Comparison of ENCODE assay signal across 9 mouse cellular contexts in the genomic region with DNA sequence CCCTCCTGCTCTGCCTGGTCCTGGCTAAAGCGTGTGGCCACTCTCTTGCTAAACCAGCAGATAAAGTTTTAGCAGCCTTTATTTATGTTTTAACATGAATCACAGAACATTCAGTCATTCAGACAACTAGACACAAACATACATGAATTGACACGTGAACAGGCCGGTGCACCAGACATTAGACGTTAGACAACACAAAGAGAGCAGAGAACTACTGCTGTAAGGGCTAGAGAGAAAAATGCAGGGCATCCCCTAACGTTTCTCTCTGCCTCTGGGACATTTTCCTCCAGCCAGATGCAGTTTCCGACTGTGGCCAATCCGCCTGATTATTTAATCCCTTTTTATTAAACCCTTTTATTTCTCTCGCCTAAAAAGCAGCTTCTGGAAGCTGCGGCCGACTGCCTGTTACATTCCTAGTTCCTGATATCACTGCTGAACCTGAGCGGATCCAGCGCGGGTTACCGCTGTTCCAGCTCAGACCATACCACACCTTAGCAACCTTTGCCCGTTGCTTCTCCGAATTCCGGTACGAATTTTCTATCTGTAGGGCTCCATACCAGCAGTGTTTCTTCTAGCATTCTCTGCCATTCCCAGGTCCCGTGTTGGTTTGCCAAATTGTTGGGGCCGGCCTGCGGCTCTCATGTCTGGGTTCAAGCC. TPM values are rescaled to one million over a fixed set of nuclear protein-coding genes. Genes with fewer than 3 reads are reported as not detected.
DNase-seq lines count a peak whose midpoint lies in the region; ATAC-seq and TF ChIP-seq lines count a peak whose summit lies in the region.
"Had no signal": no experiment of that assay in that cellular context is flagged by ENCODE, and none has a peak within 500 bp of the region (broad histone marks: within the 10 kb centered on the region; RNA-seq: fewer than 3 reads in every experiment).

No protein-coding gene starts in this region.

- no peak overlapping the region for H3K9ac ChIP-seq in forebrain, embryonic 15.5 days (replicated peaks)
- H3K9ac ChIP-seq in forebrain, embryonic 12.5 days: no peak overlapping the region
- peak overlapping the region; percentile 23; the same call in 1 of the 2 replicates for H3K9ac ChIP-seq in liver, postnatal 0 days (replicated peaks)

- H3K36me3 ChIP-seq in forebrain, embryonic 15.5 days: no peaks in the 10 kb centered on the region
- no peaks in the 10 kb centered on the region for H3K36me3 ChIP-seq in forebrain, embryonic 12.5 days (replicated peaks)
- no peaks in the 10 kb centered on the region for H3K36me3 ChIP-seq in liver, postnatal 0 days (replicated peaks; ENCODE audit: insufficient read depth, low read length)

- H3K4me3 ChIP-seq in forebrain, embryonic 15.5 days: no peak overlapping the region
- no peak overlapping the region for H3K4me3 ChIP-seq in forebrain, embryonic 12.5 days (replicated peaks)
- peak overlapping the region; percentile 26 for H3K4me3 ChIP-seq in liver, postnatal 0 days (ENCODE audit: low read depth, low read length)

- peak; percentile 40 for DNase-seq in ZHBTc4 (ENCODE audit: low read depth, low spot score)
- peak; percentile 34 for DNase-seq in kidney, adult 9 months
- DNase-seq in liver, postnatal 0 days: no peak
- DNase-seq in cerebellum, adult 9-10 months: no peak
- no peak for DNase-seq in left cerebral cortex, postnatal 14 days (ENCODE audit: low spot score in 2 of 2)
- DNase-seq in retina, postnatal 1 day: no peak

- intact Hi-C loops in left cerebral cortex, postnatal 14 days (cut with DNase I): no loop called here

- TF ChIP-seq CTCF in liver, postnatal 0 days (IDR thresholded peaks at IDR 0.05; ENCODE audit: low read depth): no peak

- H3K4me2 ChIP-seq in forebrain, embryonic 15.5 days (replicated peaks): 0 out of 2 replicates have a peak overlapping the region, but pooled peaks have one; percentile 12
- H3K4me2 ChIP-seq in forebrain, embryonic 12.5 days: no peak overlapping the region; the same call in 1 of the 2 replicates
- peak overlapping the region; percentile 38 for H3K4me2 ChIP-seq in liver, postnatal 0 days (ENCODE audit: low read depth, low read length)

- no peak for TF ChIP-seq EP300 in liver, postnatal 0 days (IDR thresholded peaks at IDR 0.05; ENCODE audit: low read depth)

- no peak overlapping the region for H3K27ac ChIP-seq in forebrain, embryonic 15.5 days (replicated peaks)
- no peak overlapping the region for H3K27ac ChIP-seq in forebrain, embryonic 12.5 days
- peak overlapping the region; percentile 76 for H3K27ac ChIP-seq in liver, postnatal 0 days (ENCODE audit: low read depth)

- no peak for ATAC-seq in forebrain, embryonic 15.5 days (replicated peaks)
- no peak for ATAC-seq in forebrain, embryonic 12.5 days (ENCODE audit: low FRiP score)
- ATAC-seq in liver, postnatal 0 days: peak; percentile 33; the same call in 1 of the 2 replicates

- no peaks in the 10 kb centered on the region for H3K27me3 ChIP-seq in forebrain, embryonic 15.5 days
- H3K27me3 ChIP-seq in forebrain, embryonic 12.5 days: no peaks in the 10 kb centered on the region; the same call in 1 of the 2 replicates
- no peaks in the 10 kb centered on the region for H3K27me3 ChIP-seq in liver, postnatal 0 days (ENCODE audit: insufficient read depth, low read length)

- 30% methylated on average over 21 of the region's 21 CpGs for WGBS in forebrain, embryonic 15.5 days
- WGBS in forebrain, embryonic 12.5 days: 27% methylated on average over 21 of the region's 21 CpGs
- WGBS in liver, postnatal 0 days (ENCODE audit: insufficient replicate concordance): 36% methylated on average over 21 of the region's 21 CpGs

- H3K4me1 ChIP-seq in forebrain, embryonic 15.5 days: peaks cover 8% of the 10 kb centered on the region; the same call in 1 of the 2 replicates
- peaks cover 15% of the 10 kb centered on the region for H3K4me1 ChIP-seq in forebrain, embryonic 12.5 days
- H3K4me1 ChIP-seq in liver, postnatal 0 days (ENCODE audit: insufficient read depth): peaks cover 13% of the 10 kb centered on the region

- H3K9me3 ChIP-seq in forebrain, embryonic 15.5 days: no peaks in the 10 kb centered on the region
- no peaks in the 10 kb centered on the region for H3K9me3 ChIP-seq in forebrain, embryonic 12.5 days
- no peaks in the 10 kb centered on the region for H3K9me3 ChIP-seq in liver, postnatal 0 days (ENCODE audit: low read length)

RNA-seq across cellular contexts. Expression of gene Acnat1, which starts 6.5 kb away (rescaled TPM):
- not detected in 2 replicates for polyA plus RNA-seq in forebrain, embryonic 15.5 days (2015; fragmentation: Nextera tagmentation; extraction: Ambion mirVana)
- polyA plus RNA-seq in forebrain, embryonic 12.5 days (2016; fragmentation: Nextera tagmentation; extraction: Ambion mirVana): 0.45 TPM in 1 of 2 replicates, not detected in the other
- polyA plus RNA-seq in liver, postnatal 0 days (2015; fragmentation: Nextera tagmentation; extraction: Ambion mirVana): 3.5 and 4.4 TPM in 2 replicates
- total RNA-seq in left cerebral cortex, postnatal 14 days (2021): 1 to 10 TPM; 1.1 to 1.3 TPM
- total RNA-seq: gastrocnemius, adult 18-20 months had no signal

RNA-seq across cellular contexts. Expression of gene Baat, which starts 26.1 kb away (rescaled TPM):
- polyA plus RNA-seq in forebrain, embryonic 15.5 days (2015; fragmentation: Nextera tagmentation; extraction: Ambion mirVana): not detected in 2 replicates
- polyA plus RNA-seq in forebrain, embryonic 12.5 days (2016; fragmentation: Nextera tagmentation; extraction: Ambion mirVana): 0.22 TPM in 1 of 2 replicates, not detected in the other
- polyA plus RNA-seq in liver, postnatal 0 days (2015; fragmentation: Nextera tagmentation; extraction: Ambion mirVana): 16.6 and 18.2 TPM in 2 replicates
- under 1 TPM in 1 of 2 experiments, not detected in 1; 0.27 TPM for total RNA-seq in left cerebral cortex, postnatal 14 days (2021)

RNA-seq across cellular contexts. Expression of gene Mrpl50, which starts 40.7 kb away (rescaled TPM):
- 76.1 and 77.7 TPM in 2 replicates for polyA plus RNA-seq in forebrain, embryonic 15.5 days (2015; fragmentation: Nextera tagmentation; extraction: Ambion mirVana)
- polyA plus RNA-seq in forebrain, embryonic 12.5 days (2016; fragmentation: Nextera tagmentation; extraction: Ambion mirVana): 89.0 and 90.7 TPM in 2 replicates
- 64.3 and 66.1 TPM in 2 replicates for polyA plus RNA-seq in liver, postnatal 0 days (2015; fragmentation: Nextera tagmentation; extraction: Ambion mirVana)
- 10 to 100 TPM; 28.3 to 31.0 TPM for total RNA-seq in left cerebral cortex, postnatal 14 days (2021)

RNA-seq across cellular contexts. Expression of gene Zfp189, which starts 40.7 kb away (rescaled TPM):
- polyA plus RNA-seq in forebrain, embryonic 15.5 days (2015; fragmentation: Nextera tagmentation; extraction: Ambion mirVana): 13.5 and 14.9 TPM in 2 replicates
- polyA plus RNA-seq in forebrain, embryonic 12.5 days (2016; fragmentation: Nextera tagmentation; extraction: Ambion mirVana): 12.5 and 13.0 TPM in 2 replicates
- polyA plus RNA-seq in liver, postnatal 0 days (2015; fragmentation: Nextera tagmentation; extraction: Ambion mirVana): 2.2 and 2.5 TPM in 2 replicates
- 10 to 100 TPM in 1 of 2 experiments, 1 to 10 TPM in 1; 8.4 to 17.0 TPM for total RNA-seq in left cerebral cortex, postnatal 14 days (2021)

Comparison
In these comparisons a context has a peak if more than half of its experiments do, and no peak if none do; other contexts are left out.
1. DNase-seq: peak in ZHBTc4 (single experiment) and kidney, adult 9 months (single experiment); none in liver, postnatal 0 days (single experiment), cerebellum, adult 9-10 months (single experiment), left cerebral cortex, postnatal 14 days (0 of 2) and retina, postnatal 1 day (single experiment).
2. RNA of gene Baat, which starts 26.1 kb away (polyA plus RNA-seq): 16.6 to 18.2 TPM in liver, postnatal 0 days; 0.22 TPM in forebrain, embryonic 12.5 days and not detected in forebrain, embryonic 15.5 days; every median in the first group is over 10 times any median in the second.